Mouse (Mus musculus) left cerebral cortex, postnatal 14 days (tissue): Measurements from ENCODE around the gene Tcap. TPM values are rescaled to one million over a fixed set of nuclear protein-coding genes. Genes with fewer than 3 reads are reported as not detected.

Experiments
- total RNA-seq, 2 experiments: library from RNA; stranded (reverse); gene quantifications; 2 replicates each; pipeline ENCODE4 v1.2.3; 2021

The Tcap gene
- total RNA-seq, 2 experiments from 2014 or later, result 8.8 to 13.1 TPM

Other genes starting within 250 kb of the Tcap start
- gene Fbxl20, start 233.4 kb upstream of the Tcap start, total RNA-seq, result 10 to 100 TPM; 31.1 to 35.7 TPM
- 10 to 100 TPM; 46.9 to 52.8 TPM for gene Med1, start 190.5 kb upstream of the Tcap start, total RNA-seq
- 10 to 100 TPM; 34.2 to 34.8 TPM for gene Cdk12, start 180.8 kb upstream of the Tcap start, total RNA-seq
- gene Neurod2, start 54.2 kb upstream of the Tcap start, total RNA-seq, result 10 to 100 TPM; 65.9 to 67.1 TPM
- 100 to 1,000 TPM; 101 to 133 TPM for gene Ppp1r1b, start 35.4 kb upstream of the Tcap start, total RNA-seq
- gene Stard3, start 25.4 kb upstream of the Tcap start, total RNA-seq, result 10 to 100 TPM; 24.9 to 27.2 TPM
- gene Pnmt, start 2.6 kb downstream of the Tcap start, total RNA-seq, result 1 to 10 TPM in 1 of 2 experiments, under 1 TPM in 1; 0.78 to 1.0 TPM
- 10 to 100 TPM; 10.7 to 11.1 TPM for gene Pgap3, start 16.7 kb downstream of the Tcap start, total RNA-seq
- 1 to 10 TPM; 2.0 to 3.2 TPM for gene Erbb2, start 28.7 kb downstream of the Tcap start, total RNA-seq
- 100 to 1,000 TPM; 105 to 106 TPM for gene Mien1, start 55.2 kb downstream of the Tcap start, total RNA-seq
- gene Grb7, start 62.6 kb downstream of the Tcap start, total RNA-seq, result 1 to 10 TPM; 1.6 to 4.4 TPM
- under 1 TPM; 0.21 to 0.62 TPM for gene Ikzf3, start 162.2 kb downstream of the Tcap start, total RNA-seq
- gene Zpbp2, start 167.3 kb downstream of the Tcap start, total RNA-seq, result not detected
- gene Ormdl3, start 203.6 kb downstream of the Tcap start, total RNA-seq, result 10 to 100 TPM; 44.6 to 49.4 TPM
- gene Lrrc3c, start 214.5 kb downstream of the Tcap start, total RNA-seq, result not detected
- gene Gm12355, start 241.8 kb downstream of the Tcap start, total RNA-seq, result 10 to 100 TPM; 10.3 to 12.7 TPM
- under 1 TPM; 0.31 to 0.38 TPM for gene Gsdma3, start 242.5 kb downstream of the Tcap start, total RNA-seq